Mouse (Mus musculus) kidney, embryonic 16.5 days (tissue): ENCODE measurements around the gene Kank4. TPM values are rescaled to one million over a fixed set of nuclear protein-coding genes. Genes with fewer than 3 reads are reported as not detected.
A peak's percentile ranks its signal among the peaks of the same experiment; 100 is the strongest.

Experiments used
- ATAC-seq: fragments of 200-750 bp; cut with Nextera tagmentation; 2 replicates; pipeline ENCODE4 v1.8.0; 2017; ENCODE audit warnings: moderate TSS enrichment; ENCODE audit not compliant: low FRiP score, low TSS enrichment
- H3K27ac ChIP-seq: fragments of 300-500 bp; sonication (generic); 2 replicates; pipeline ENCODE4 v1.5.1; 2014; ENCODE audit warnings: low read length
- H3K27me3 ChIP-seq: fragments of 300-500 bp; sonication (generic); 2 replicates; pipeline ENCODE4 v1.6.1; 2014; ENCODE audit warnings: low read length, control low read depth, mixed read lengths; ENCODE audit not compliant: insufficient read depth
- H3K36me3 ChIP-seq: fragments of 300-500 bp; sonication (generic); 2 replicates; pipeline ENCODE4 v1.6.1; 2014; ENCODE audit warnings: low read length, control low read depth, mixed read lengths; ENCODE audit not compliant: insufficient read depth
- H3K4me1 ChIP-seq: fragments of 300-500 bp; sonication (generic); 2 replicates; pipeline ENCODE4 v1.6.1; 2014; ENCODE audit warnings: low read length, control low read depth, mixed read lengths; ENCODE audit not compliant: insufficient read depth
- H3K4me2 ChIP-seq: fragments of 300-500 bp; sonication (generic); replicated peaks from 2 replicates; pipeline ENCODE4 v1.6.1; 2014; ENCODE audit warnings: low read depth, low read length
- H3K4me3 ChIP-seq: fragments of 300-500 bp; sonication (generic); 2 replicates; pipeline ENCODE4 v1.5.1; 2014; ENCODE audit warnings: mild to moderate bottlenecking, low read length
- H3K9ac ChIP-seq: fragments of 300-500 bp; sonication (generic); replicated peaks from 2 replicates; pipeline ENCODE4 v1.6.1; 2014; ENCODE audit warnings: low read length
- H3K9me3 ChIP-seq: fragments of 300-500 bp; sonication (generic); 2 replicates; pipeline ENCODE4 v1.6.1; 2016; ENCODE audit warnings: low read length, control low read depth
- WGBS: fragments of 180-500 bp; shearing (Covaris S2); extraction: QIAGEN DNeasy Blood & Tissue Kit; methylation state at CpG from one replicate; pipeline ENCODE4 v1.1.7; 2014; 5-methylcytosine and 5-hydroxymethylcytosine counted together
- polyA plus RNA-seq: library from polyadenylated mRNA; unstranded; fragments of >200 nt; fragmentation: Nextera tagmentation; extraction: Ambion mirVana; gene quantifications from 2 replicates; pipeline ENCODE4 v1.2.1, GENCODE M21; 2015

Kank4 gene
- polyA plus RNA-seq, 1 experiment from 2014 or later: 2.6 TPM

- peak; percentile 37; the same call in 1 of the 2 replicates for ATAC-seq
- 47% methylated on average over 12 of the region's 12 CpGs for WGBS
- H3K9me3 ChIP-seq: no peaks in the 10 kb centered on the region
- no peak overlapping the region for H3K4me3 ChIP-seq
- no peaks in the 10 kb centered on the region for H3K27me3 ChIP-seq
- no peak overlapping the region for H3K9ac ChIP-seq
- peaks cover 36% of the 10 kb centered on the region for H3K4me1 ChIP-seq
- H3K27ac ChIP-seq: peak overlapping the region; percentile 34; the same call in 1 of the 2 replicates
- H3K36me3 ChIP-seq: no peaks in the 10 kb centered on the region
- H3K4me2 ChIP-seq: no peak overlapping the region
These were observed 11.9 kb downstream of the Kank4 start for GRCm38 (mm10) chr4:98805291-98806048.

- no peaks in the 10 kb centered on the region for H3K36me3 ChIP-seq
- no peak overlapping the region for H3K9ac ChIP-seq
- no peak overlapping the region for H3K4me3 ChIP-seq
- no peaks in the 10 kb centered on the region for H3K27me3 ChIP-seq
- H3K4me2 ChIP-seq: no peak overlapping the region
- H3K27ac ChIP-seq: peak overlapping the region; percentile 34; the same call in 1 of the 2 replicates
- peaks cover 36% of the 10 kb centered on the region for H3K4me1 ChIP-seq
- no peak for ATAC-seq
- H3K9me3 ChIP-seq: no peaks in the 10 kb centered on the region
- 66% methylated on average over 7 of the region's 7 CpGs for WGBS
These were observed 12.7 kb downstream of the Kank4 start for GRCm38 (mm10) chr4:98804476-98805134.

DNA sequence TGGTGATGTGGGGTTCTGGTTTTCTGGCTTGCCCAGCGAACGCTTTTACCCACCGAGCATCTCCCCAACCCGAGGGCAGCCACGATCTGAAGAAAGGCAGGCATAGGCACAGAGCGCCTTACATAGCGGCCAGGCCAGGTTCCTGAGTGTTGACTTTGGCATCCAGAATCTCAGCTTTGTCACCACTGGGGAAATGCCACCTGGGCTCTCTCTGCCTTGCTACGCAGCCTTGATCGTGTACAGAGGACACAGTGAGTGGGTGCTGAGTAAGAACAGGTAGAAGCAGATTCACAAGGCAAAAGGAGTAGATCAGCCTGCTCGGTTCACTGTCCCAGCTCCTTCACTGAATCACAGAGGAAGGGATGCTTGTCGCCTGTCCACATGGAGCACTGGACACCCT lies 15.6 kb downstream of the Kank4 start:
- no peak overlapping the region for H3K9ac ChIP-seq
- 89% methylated on average over 11 of the region's 11 CpGs for WGBS
- H3K36me3 ChIP-seq: no peaks in the 10 kb centered on the region
- ATAC-seq: no peak
- no peak overlapping the region for H3K27ac ChIP-seq
- H3K9me3 ChIP-seq: no peaks in the 10 kb centered on the region
- H3K4me1 ChIP-seq: peaks cover 38% of the 10 kb centered on the region
- no peak overlapping the region for H3K4me2 ChIP-seq
- no peaks in the 10 kb centered on the region for H3K27me3 ChIP-seq
- no peak overlapping the region for H3K4me3 ChIP-seq

DNA sequence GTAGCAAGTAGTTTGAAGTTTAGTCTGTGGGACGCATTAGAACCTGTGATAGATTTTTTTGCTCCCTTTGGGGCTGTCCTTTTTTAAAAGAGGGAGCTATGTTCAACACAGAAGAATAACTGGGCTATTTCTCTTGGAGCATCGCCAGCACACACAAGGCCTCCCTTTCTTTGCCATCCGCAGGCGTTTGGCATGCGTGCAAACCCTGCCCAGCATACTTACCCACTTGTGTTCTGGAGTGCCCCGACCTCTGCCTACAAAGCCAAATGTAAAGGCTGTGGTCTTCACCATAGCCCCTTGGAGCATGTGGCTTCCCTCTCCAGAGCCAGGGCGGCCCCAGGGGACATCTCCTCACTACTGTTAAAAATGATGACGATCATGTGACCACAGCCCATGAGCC lies 16.5 kb downstream of the Kank4 start:
- Histone ChIP-seq H3K9me3 (no peaks in the 10 kb centered on the region), H3K9ac (no peak overlapping the region), H3K4me2 (no peak overlapping the region), H3K36me3 (no peaks in the 10 kb centered on the region), H3K27me3 (no peaks in the 10 kb centered on the region), H3K4me1 (peaks cover 36% of the 10 kb centered on the region), H3K4me3 (no peak overlapping the region), H3K27ac (no peak overlapping the region)
- 67% methylated on average over 8 of the region's 8 CpGs for WGBS
- no peak for ATAC-seq

GRCm38 (mm10) chr4:98796591-98797341 lies 20.6 kb downstream of the Kank4 start:
- Histone ChIP-seq H3K36me3 (no peaks in the 10 kb centered on the region), H3K27ac (peak overlapping the region; percentile 72), H3K9ac (no peak overlapping the region), H3K27me3 (no peaks in the 10 kb centered on the region), H3K4me1 (peaks cover 29% of the 10 kb centered on the region; the same call in 1 of the 2 replicates), H3K4me2 (no peak overlapping the region), H3K4me3 (no peak overlapping the region), H3K9me3 (no peaks in the 10 kb centered on the region)
- peak; percentile 46; the same call in 1 of the 2 replicates for ATAC-seq
- 50% methylated on average over 11 of the region's 11 CpGs for WGBS

DNA sequence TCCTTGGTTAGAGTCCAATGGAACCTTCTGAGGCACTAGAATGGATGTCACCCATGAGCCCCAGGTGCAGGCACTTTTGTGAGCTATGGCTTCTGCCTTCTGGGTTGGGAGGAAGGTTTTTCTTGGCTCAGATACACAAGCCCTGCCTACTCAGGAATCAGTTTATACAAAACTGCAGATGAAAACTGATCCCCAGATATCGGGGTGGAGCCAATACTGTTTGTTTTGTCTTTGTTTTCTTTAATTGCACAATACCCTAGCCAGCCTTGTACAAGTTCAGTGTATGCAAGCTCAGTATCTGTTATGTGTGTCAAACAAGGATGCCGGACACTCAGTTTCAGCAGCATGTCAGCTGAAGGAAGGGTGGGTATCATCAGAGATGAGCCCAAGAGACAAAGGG lies 22.1 kb downstream of the Kank4 start:
- no peak overlapping the region for H3K4me3 ChIP-seq
- H3K9me3 ChIP-seq: no peaks in the 10 kb centered on the region
- ATAC-seq: no peak
- no peaks in the 10 kb centered on the region for H3K36me3 ChIP-seq
- no peak overlapping the region for H3K9ac ChIP-seq
- H3K27me3 ChIP-seq: no peaks in the 10 kb centered on the region
- WGBS: 76% methylated on average over 2 of the region's 2 CpGs
- H3K27ac ChIP-seq: no peak overlapping the region
- peaks cover 28% of the 10 kb centered on the region for H3K4me1 ChIP-seq
- H3K4me2 ChIP-seq: no peak overlapping the region

GRCm38 (mm10) chr4:98793486-98793885 lies 23.9 kb downstream of the Kank4 start:
- Histone ChIP-seq H3K27ac (no peak overlapping the region), H3K9ac (no peak overlapping the region), H3K36me3 (no peaks in the 10 kb centered on the region), H3K4me3 (no peak overlapping the region), H3K4me2 (no peak overlapping the region), H3K4me1 (peaks cover 40% of the 10 kb centered on the region), H3K27me3 (no peaks in the 10 kb centered on the region), H3K9me3 (no peaks in the 10 kb centered on the region)
- WGBS: 91% methylated on average over 9 of the region's 9 CpGs
- no peak for ATAC-seq

- no peak for ATAC-seq
- 64% methylated on average over 1 of the region's 1 CpGs for WGBS
- Histone ChIP-seq H3K9ac (no peak overlapping the region), H3K27ac (peak overlapping the region; percentile 50), H3K4me3 (no peak overlapping the region), H3K27me3 (no peaks in the 10 kb centered on the region), H3K4me2 (no peak overlapping the region), H3K4me1 (peaks cover 26% of the 10 kb centered on the region), H3K36me3 (no peaks in the 10 kb centered on the region), H3K9me3 (no peaks in the 10 kb centered on the region)
These were observed 26.6 kb downstream of the Kank4 start for GRCm38 (mm10) chr4:98790721-98791120.

- Histone ChIP-seq H3K9me3 (no peaks in the 10 kb centered on the region), H3K4me3 (peak overlapping the region; percentile 29), H3K4me1 (peaks cover 22% of the 10 kb centered on the region), H3K27ac (peak overlapping the region; percentile 50), H3K27me3 (no peaks in the 10 kb centered on the region), H3K9ac (peak overlapping the region; percentile 20), H3K36me3 (no peaks in the 10 kb centered on the region), H3K4me2 (peak overlapping the region; percentile 53)
- peak; percentile 67; the same call in 1 of the 2 replicates for ATAC-seq
- 1% methylated on average over 10 of the region's 10 CpGs for WGBS
These were observed 27.5 kb downstream of the Kank4 start for GRCm38 (mm10) chr4:98789861-98790311.
